ENCODE assay signal across 10 mouse cellular contexts in genomic region chr12:51969876-51970275, GRCm38 (mm10). TPM values are rescaled to one million over a fixed set of nuclear protein-coding genes. Genes with fewer than 3 reads are reported as not detected.
DNase-seq lines count a peak whose midpoint lies in the region; ATAC-seq lines count a peak whose summit lies in the region.
"Had no signal": no experiment of that assay in that cellular context is flagged by ENCODE, and none has a peak within 500 bp of the region (broad histone marks: within the 10 kb centered on the region; RNA-seq: fewer than 3 reads in every experiment).

No protein-coding gene starts in this region.

- no peaks in the 10 kb centered on the region for H3K36me3 ChIP-seq in liver, embryonic 11.5 days (ENCODE audit: control insufficient read depth, insufficient read depth, low read length)
- no peaks in the 10 kb centered on the region for H3K36me3 ChIP-seq in embryonic facial prominence, embryonic 12.5 days
- H3K36me3 ChIP-seq in intestine, embryonic 16.5 days (ENCODE audit: control insufficient read depth, insufficient read depth, low read length) = no peaks in the 10 kb centered on the region
- H3K36me3 ChIP-seq in neural tube, embryonic 14.5 days (ENCODE audit: control insufficient read depth, insufficient read depth, low read length) = no peaks in the 10 kb centered on the region

- 4% methylated on average over 7 of the region's 7 CpGs for WGBS in liver, embryonic 11.5 days
- 20% methylated on average over 7 of the region's 7 CpGs for WGBS in embryonic facial prominence, embryonic 12.5 days
- WGBS in intestine, embryonic 16.5 days = 15% methylated on average over 7 of the region's 7 CpGs
- WGBS in neural tube, embryonic 14.5 days = 28% methylated on average over 7 of the region's 7 CpGs

- DNase-seq in liver, embryonic 11.5 days (ENCODE audit: low spot score) = no peak
- no peak for DNase-seq in liver
- DNase-seq in adipocyte (ENCODE audit: low spot score) = no peak
- no peak for DNase-seq in ovary, postnatal 10 days (ENCODE audit: low spot score)
- no peak for DNase-seq in left cerebral cortex, adult 11 months (ENCODE audit: low spot score)
- DNase-seq: adrenal gland, adult 2 months had no signal

- peaks cover 9% of the 10 kb centered on the region; the same call in 1 of the 2 replicates for H3K4me1 ChIP-seq in liver, embryonic 11.5 days (replicated peaks; ENCODE audit: control insufficient read depth, insufficient read depth, low read length)
- H3K4me1 ChIP-seq in embryonic facial prominence, embryonic 12.5 days = no peaks in the 10 kb centered on the region
- peaks cover 11% of the 10 kb centered on the region for H3K4me1 ChIP-seq in intestine, embryonic 16.5 days (ENCODE audit: control insufficient read depth, insufficient read depth, low read length)
- H3K4me1 ChIP-seq in neural tube, embryonic 14.5 days (ENCODE audit: control insufficient read depth, insufficient read depth, low read length) = no peaks in the 10 kb centered on the region

- H3K9ac ChIP-seq in liver, embryonic 11.5 days (ENCODE audit: low read depth, low read length) = peak overlapping the region; percentile 97
- peak overlapping the region; percentile 78; the same call in 1 of the 2 replicates for H3K9ac ChIP-seq in embryonic facial prominence, embryonic 12.5 days
- H3K9ac ChIP-seq in intestine, embryonic 16.5 days (ENCODE audit: low read depth, low read length) = no peak overlapping the region
- H3K9ac ChIP-seq in neural tube, embryonic 14.5 days (replicated peaks; ENCODE audit: low read depth, low read length) = no peak overlapping the region

- ATAC-seq in liver, embryonic 11.5 days (replicated peaks; ENCODE audit: low FRiP score) = 0 out of 2 replicates have a peak, but pooled peaks have one; percentile 13
- no peak for ATAC-seq in embryonic facial prominence, embryonic 12.5 days (ENCODE audit: insufficient number of reproducible peaks, insufficient read depth, low FRiP score, low TSS enrichment)
- ATAC-seq in intestine, embryonic 16.5 days = no peak
- no peak for ATAC-seq in neural tube, embryonic 14.5 days (ENCODE audit: low read depth)

- peak overlapping the region; percentile 60 for H3K4me2 ChIP-seq in liver, embryonic 11.5 days
- H3K4me2 ChIP-seq in embryonic facial prominence, embryonic 12.5 days (replicated peaks) = peak overlapping the region; percentile 57
- H3K4me2 ChIP-seq in intestine, embryonic 16.5 days (ENCODE audit: low read depth, low read length) = peak overlapping the region; percentile 57
- H3K4me2 ChIP-seq in neural tube, embryonic 14.5 days (ENCODE audit: low read depth, low read length) = peak overlapping the region; percentile 54

- no peaks in the 10 kb centered on the region for H3K27me3 ChIP-seq in liver, embryonic 11.5 days (replicated peaks; ENCODE audit: control insufficient read depth, insufficient read depth, low read length)
- no peaks in the 10 kb centered on the region for H3K27me3 ChIP-seq in embryonic facial prominence, embryonic 12.5 days
- H3K27me3 ChIP-seq in intestine, embryonic 16.5 days (replicated peaks; ENCODE audit: control insufficient read depth, insufficient read depth, low read length) = no peaks in the 10 kb centered on the region
- peaks cover 5% of the 10 kb centered on the region; the same call in 1 of the 2 replicates for H3K27me3 ChIP-seq in neural tube, embryonic 14.5 days (ENCODE audit: control insufficient read depth, insufficient read depth, low read length)

- H3K27ac ChIP-seq in liver, embryonic 11.5 days (ENCODE audit: low read depth, low read length) = no peak overlapping the region
- no peak overlapping the region for H3K27ac ChIP-seq in embryonic facial prominence, embryonic 12.5 days
- H3K27ac ChIP-seq in intestine, embryonic 16.5 days (ENCODE audit: low read length) = no peak overlapping the region
- H3K27ac ChIP-seq in neural tube, embryonic 14.5 days (ENCODE audit: low read depth, low read length) = no peak overlapping the region

- H3K4me3 ChIP-seq in liver, embryonic 11.5 days (ENCODE audit: low read depth, low read length) = peak overlapping the region; percentile 99
- H3K4me3 ChIP-seq in embryonic facial prominence, embryonic 12.5 days = peak overlapping the region; percentile 70
- peak overlapping the region; percentile 96 for H3K4me3 ChIP-seq in intestine, embryonic 16.5 days (ENCODE audit: low read length)
- no peak overlapping the region for H3K4me3 ChIP-seq in neural tube, embryonic 14.5 days (ENCODE audit: low read depth, low read length)

- no peaks in the 10 kb centered on the region; the same call in 1 of the 2 replicates for H3K9me3 ChIP-seq in liver, embryonic 11.5 days (ENCODE audit: control insufficient read depth, low read length)
- H3K9me3 ChIP-seq in embryonic facial prominence, embryonic 12.5 days = no peaks in the 10 kb centered on the region
- no peaks in the 10 kb centered on the region for H3K9me3 ChIP-seq in intestine, embryonic 16.5 days (ENCODE audit: control insufficient read depth, low read length)
- no peaks in the 10 kb centered on the region for H3K9me3 ChIP-seq in neural tube, embryonic 14.5 days (ENCODE audit: control insufficient read depth, low read length)

RNA-seq across cellular contexts. Expression of gene Heatr5a, which starts 1.2 kb away (rescaled TPM):
- polyA plus RNA-seq in liver, embryonic 11.5 days (2014; fragmentation: Nextera tagmentation; extraction: Ambion mirVana) = 18.3 and 18.9 TPM in 2 replicates
- 13.0 and 13.1 TPM in 2 replicates for polyA plus RNA-seq in embryonic facial prominence, embryonic 12.5 days (2016; fragmentation: Nextera tagmentation; extraction: Ambion mirVana)
- polyA plus RNA-seq in intestine, embryonic 16.5 days (2015; fragmentation: Nextera tagmentation; extraction: Ambion mirVana) = 7.7 and 8.7 TPM in 2 replicates
- polyA plus RNA-seq in neural tube, embryonic 14.5 days (2014; fragmentation: Nextera tagmentation; extraction: Ambion mirVana) = 9.1 and 10.7 TPM in 2 replicates

RNA-seq across cellular contexts. Expression of gene Dtd2, which starts 36.4 kb away (rescaled TPM):
- polyA plus RNA-seq in liver, embryonic 11.5 days (2014; fragmentation: Nextera tagmentation; extraction: Ambion mirVana) = 31.0 and 33.1 TPM in 2 replicates
- polyA plus RNA-seq in embryonic facial prominence, embryonic 12.5 days (2016; fragmentation: Nextera tagmentation; extraction: Ambion mirVana) = 21.1 and 22.1 TPM in 2 replicates
- polyA plus RNA-seq in intestine, embryonic 16.5 days (2015; fragmentation: Nextera tagmentation; extraction: Ambion mirVana) = 26.5 and 26.8 TPM in 2 replicates
- 20.1 and 23.2 TPM in 2 replicates for polyA plus RNA-seq in neural tube, embryonic 14.5 days (2014; fragmentation: Nextera tagmentation; extraction: Ambion mirVana)

RNA-seq across cellular contexts. Expression of gene Gpr33, which starts 58.0 kb away (rescaled TPM):
- polyA plus RNA-seq in liver, embryonic 11.5 days (2014; fragmentation: Nextera tagmentation; extraction: Ambion mirVana) = not detected in 2 replicates
- not detected in 2 replicates for polyA plus RNA-seq in embryonic facial prominence, embryonic 12.5 days (2016; fragmentation: Nextera tagmentation; extraction: Ambion mirVana)
- polyA plus RNA-seq in intestine, embryonic 16.5 days (2015; fragmentation: Nextera tagmentation; extraction: Ambion mirVana) = not detected in 2 replicates
- not detected in 2 replicates for polyA plus RNA-seq in neural tube, embryonic 14.5 days (2014; fragmentation: Nextera tagmentation; extraction: Ambion mirVana)
- polyA plus RNA-seq: adrenal gland, adult 2 months; liver, adult 2 months had no signal

Comparison
In these comparisons a context has a peak if more than half of its experiments do, and no peak if none do; other contexts are left out.
1. H3K9ac ChIP-seq: peak in liver, embryonic 11.5 days (single experiment) and embryonic facial prominence, embryonic 12.5 days (single experiment); none in intestine, embryonic 16.5 days (single experiment) and neural tube, embryonic 14.5 days (single experiment).
2. Peak in every context shown above with its lines, with median percentiles within 50 percentile points of each other: H3K4me2 ChIP-seq.